Mouse (Mus musculus): ENCODE results near the gene Slc2a9. TPM values are rescaled to one million over a fixed set of nuclear protein-coding genes. Genes with fewer than 3 reads are reported as not detected.
A peak's percentile ranks its signal among the peaks of the same experiment; 100 is the strongest.

The Slc2a9 gene
- polyA plus RNA-seq, 1 experiment from 2014 or later = 0.28 TPM

GRCm38 (mm10) chr5:38469891-38470578 is 32.9 kb downstream of the Slc2a9 start:
- Histone ChIP-seq H3K4me1 (ENCODE audit: control insufficient read depth, insufficient read depth, low read length) (no peaks in the 10 kb centered on the region), H3K27me3 (ENCODE audit: control insufficient read depth, insufficient read depth, low read length) (no peaks in the 10 kb centered on the region), H3K4me2 (ENCODE audit: low read length) (no peak overlapping the region), H3K9me3 (ENCODE audit: control insufficient read depth, low read length) (no peaks in the 10 kb centered on the region), H3K9ac (replicated peaks; ENCODE audit: low read length) (no peak overlapping the region), H3K4me3 (replicated peaks; ENCODE audit: low read depth, low read length) (no peak overlapping the region), H3K36me3 (ENCODE audit: control insufficient read depth, insufficient read depth, low read length) (no peaks in the 10 kb centered on the region), H3K27ac (replicated peaks; ENCODE audit: low read depth, low read length) (no peak overlapping the region)
- DNase-seq (peak; percentile 82), ATAC-seq (ENCODE audit: low FRiP score, low TSS enrichment) (peak; percentile 58; the same call in 1 of the 2 replicates)
- 23% methylated on average over 5 of the region's 5 CpGs for WGBS

- Histone ChIP-seq H3K27ac (replicated peaks; ENCODE audit: low read depth, low read length) (no peak overlapping the region), H3K9me3 (ENCODE audit: control insufficient read depth, low read length) (no peaks in the 10 kb centered on the region), H3K27me3 (ENCODE audit: control insufficient read depth, insufficient read depth, low read length) (no peaks in the 10 kb centered on the region), H3K4me2 (ENCODE audit: low read length) (no peak overlapping the region), H3K9ac (replicated peaks; ENCODE audit: low read length) (no peak overlapping the region), H3K4me1 (ENCODE audit: control insufficient read depth, insufficient read depth, low read length) (no peaks in the 10 kb centered on the region), H3K36me3 (ENCODE audit: control insufficient read depth, insufficient read depth, low read length) (no peaks in the 10 kb centered on the region), H3K4me3 (replicated peaks; ENCODE audit: low read depth, low read length) (no peak overlapping the region)
- 78% methylated on average over 5 of the region's 5 CpGs for WGBS
- ATAC-seq (ENCODE audit: low FRiP score, low TSS enrichment) (no peak), DNase-seq (no peak)
These were observed 36.3 kb downstream of the Slc2a9 start for GRCm38 (mm10) chr5:38466569-38467110.

DNA sequence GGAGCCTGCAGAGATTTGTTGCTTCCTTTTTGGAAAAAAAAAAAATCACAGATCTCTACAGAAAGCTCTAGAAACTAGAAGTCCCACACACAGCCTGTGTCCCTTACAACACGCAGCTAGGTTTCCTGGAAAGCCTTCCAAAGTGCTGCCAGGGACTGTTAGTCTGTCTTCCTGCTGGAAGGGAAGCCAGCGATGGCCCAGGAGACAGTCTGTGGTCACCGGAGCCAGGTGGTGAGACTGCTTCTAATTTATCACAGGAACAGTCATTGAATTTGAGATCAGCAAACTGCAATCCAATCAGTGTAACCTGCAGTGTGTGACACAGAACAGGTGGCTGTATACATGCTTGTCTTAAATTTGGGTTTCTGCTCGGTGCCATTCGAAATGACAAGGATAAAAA is 41.7 kb downstream of the Slc2a9 start:
- Histone ChIP-seq H3K9me3 (ENCODE audit: control insufficient read depth, low read length) (no peaks in the 10 kb centered on the region), H3K9ac (replicated peaks; ENCODE audit: low read length) (no peak overlapping the region), H3K27me3 (ENCODE audit: control insufficient read depth, insufficient read depth, low read length) (no peaks in the 10 kb centered on the region), H3K4me3 (replicated peaks; ENCODE audit: low read depth, low read length) (no peak overlapping the region), H3K4me1 (ENCODE audit: control insufficient read depth, insufficient read depth, low read length) (no peaks in the 10 kb centered on the region), H3K4me2 (ENCODE audit: low read length) (no peak overlapping the region), H3K27ac (replicated peaks; ENCODE audit: low read depth, low read length) (no peak overlapping the region), H3K36me3 (ENCODE audit: control insufficient read depth, insufficient read depth, low read length) (no peaks in the 10 kb centered on the region)
- WGBS = 89% methylated on average over 5 of the region's 5 CpGs
- DNase-seq (no peak), ATAC-seq (ENCODE audit: low FRiP score, low TSS enrichment) (no peak)

GRCm38 (mm10) chr5:38450936-38451335 is 52.0 kb downstream of the Slc2a9 start:
- Histone ChIP-seq H3K9ac (replicated peaks; ENCODE audit: low read length) (no peak overlapping the region), H3K27ac (replicated peaks; ENCODE audit: low read depth, low read length) (no peak overlapping the region), H3K27me3 (ENCODE audit: control insufficient read depth, insufficient read depth, low read length) (no peaks in the 10 kb centered on the region), H3K9me3 (ENCODE audit: control insufficient read depth, low read length) (no peaks in the 10 kb centered on the region), H3K4me1 (ENCODE audit: control insufficient read depth, insufficient read depth, low read length) (no peaks in the 10 kb centered on the region), H3K4me2 (ENCODE audit: low read length) (no peak overlapping the region), H3K36me3 (ENCODE audit: control insufficient read depth, insufficient read depth, low read length) (no peaks in the 10 kb centered on the region), H3K4me3 (replicated peaks; ENCODE audit: low read depth, low read length) (no peak overlapping the region)
- ATAC-seq (ENCODE audit: low FRiP score, low TSS enrichment) (no peak), DNase-seq (no peak)
- 86% methylated on average over 3 of the region's 3 CpGs for WGBS

- DNase-seq (no peak), ATAC-seq (ENCODE audit: low FRiP score, low TSS enrichment) (no peak)
- H3K27ac ChIP-seq (replicated peaks; ENCODE audit: low read depth, low read length) = no peak overlapping the region
- no peak overlapping the region for H3K4me3 ChIP-seq (replicated peaks; ENCODE audit: low read depth, low read length)
- H3K27me3 ChIP-seq (ENCODE audit: control insufficient read depth, insufficient read depth, low read length) = no peaks in the 10 kb centered on the region
- no peak overlapping the region for H3K4me2 ChIP-seq (ENCODE audit: low read length)
- no peaks in the 10 kb centered on the region for H3K4me1 ChIP-seq (ENCODE audit: control insufficient read depth, insufficient read depth, low read length)
- 89% methylated on average over 8 of the region's 8 CpGs for whole genome bisulfite sequencing
- no peaks in the 10 kb centered on the region for H3K36me3 ChIP-seq (ENCODE audit: control insufficient read depth, insufficient read depth, low read length)
- no peak overlapping the region for H3K9ac ChIP-seq (replicated peaks; ENCODE audit: low read length)
- H3K9me3 ChIP-seq (ENCODE audit: control insufficient read depth, low read length) = no peaks in the 10 kb centered on the region
These were observed 53.3 kb downstream of the Slc2a9 start for GRCm38 (mm10) chr5:38449607-38450006.

GRCm38 (mm10) chr5:38448121-38448520 is 54.8 kb downstream of the Slc2a9 start:
- Histone ChIP-seq H3K9ac (replicated peaks; ENCODE audit: low read length) (no peak overlapping the region), H3K27ac (replicated peaks; ENCODE audit: low read depth, low read length) (no peak overlapping the region), H3K4me2 (ENCODE audit: low read length) (no peak overlapping the region), H3K36me3 (ENCODE audit: control insufficient read depth, insufficient read depth, low read length) (no peaks in the 10 kb centered on the region), H3K4me3 (replicated peaks; ENCODE audit: low read depth, low read length) (no peak overlapping the region), H3K4me1 (ENCODE audit: control insufficient read depth, insufficient read depth, low read length) (no peaks in the 10 kb centered on the region), H3K27me3 (ENCODE audit: control insufficient read depth, insufficient read depth, low read length) (no peaks in the 10 kb centered on the region), H3K9me3 (ENCODE audit: control insufficient read depth, low read length) (no peaks in the 10 kb centered on the region)
- ATAC-seq (ENCODE audit: low FRiP score, low TSS enrichment) (no peak), DNase-seq (no peak)
- WGBS = 90% methylated on average over 3 of the region's 3 CpGs

DNA sequence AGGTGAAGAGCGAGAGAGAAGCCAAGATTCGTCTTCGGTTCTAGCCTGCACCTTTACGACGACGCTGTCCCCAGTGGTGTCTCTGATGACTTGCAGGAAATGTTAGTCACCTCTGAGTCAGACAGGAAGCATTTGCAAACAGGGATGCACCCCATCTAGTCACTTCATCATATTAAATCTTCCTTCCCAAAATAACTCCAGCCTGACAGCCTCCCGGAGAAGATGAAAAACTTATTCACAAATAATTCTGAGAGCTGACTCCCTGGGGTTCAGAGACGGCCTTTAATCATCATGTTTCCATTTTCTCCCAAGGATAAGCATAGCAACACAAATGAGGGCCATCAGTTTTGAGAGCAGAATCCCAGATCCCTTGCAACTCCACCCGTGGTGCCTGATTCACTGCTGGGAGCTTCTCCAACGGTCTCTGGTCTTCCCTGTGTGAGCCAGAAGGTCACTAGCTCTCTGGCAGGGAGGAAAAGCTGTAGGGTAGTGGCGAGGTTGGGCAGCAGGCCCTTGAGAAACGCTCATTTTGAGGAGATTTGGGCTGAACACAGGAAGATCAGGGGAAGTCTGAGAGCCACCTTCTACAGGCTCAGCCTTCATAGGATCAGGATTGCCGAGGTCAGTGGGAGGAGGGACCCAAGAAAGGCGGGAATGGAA is 56.5 kb downstream of the Slc2a9 start:
- ATAC-seq (ENCODE audit: low FRiP score, low TSS enrichment) (no peak), DNase-seq (no peak)
- no peaks in the 10 kb centered on the region for H3K9me3 ChIP-seq (ENCODE audit: control insufficient read depth, low read length)
- no peaks in the 10 kb centered on the region for H3K4me1 ChIP-seq (ENCODE audit: control insufficient read depth, insufficient read depth, low read length)
- no peak overlapping the region for H3K4me2 ChIP-seq (ENCODE audit: low read length)
- no peaks in the 10 kb centered on the region for H3K36me3 ChIP-seq (ENCODE audit: control insufficient read depth, insufficient read depth, low read length)
- H3K27me3 ChIP-seq (ENCODE audit: control insufficient read depth, insufficient read depth, low read length) = no peaks in the 10 kb centered on the region
- no peak overlapping the region for H3K9ac ChIP-seq (replicated peaks; ENCODE audit: low read length)
- WGBS = 69% methylated on average over 14 of the region's 14 CpGs
- no peak overlapping the region for H3K4me3 ChIP-seq (replicated peaks; ENCODE audit: low read depth, low read length)
- no peak overlapping the region for H3K27ac ChIP-seq (replicated peaks; ENCODE audit: low read depth, low read length)

DNA sequence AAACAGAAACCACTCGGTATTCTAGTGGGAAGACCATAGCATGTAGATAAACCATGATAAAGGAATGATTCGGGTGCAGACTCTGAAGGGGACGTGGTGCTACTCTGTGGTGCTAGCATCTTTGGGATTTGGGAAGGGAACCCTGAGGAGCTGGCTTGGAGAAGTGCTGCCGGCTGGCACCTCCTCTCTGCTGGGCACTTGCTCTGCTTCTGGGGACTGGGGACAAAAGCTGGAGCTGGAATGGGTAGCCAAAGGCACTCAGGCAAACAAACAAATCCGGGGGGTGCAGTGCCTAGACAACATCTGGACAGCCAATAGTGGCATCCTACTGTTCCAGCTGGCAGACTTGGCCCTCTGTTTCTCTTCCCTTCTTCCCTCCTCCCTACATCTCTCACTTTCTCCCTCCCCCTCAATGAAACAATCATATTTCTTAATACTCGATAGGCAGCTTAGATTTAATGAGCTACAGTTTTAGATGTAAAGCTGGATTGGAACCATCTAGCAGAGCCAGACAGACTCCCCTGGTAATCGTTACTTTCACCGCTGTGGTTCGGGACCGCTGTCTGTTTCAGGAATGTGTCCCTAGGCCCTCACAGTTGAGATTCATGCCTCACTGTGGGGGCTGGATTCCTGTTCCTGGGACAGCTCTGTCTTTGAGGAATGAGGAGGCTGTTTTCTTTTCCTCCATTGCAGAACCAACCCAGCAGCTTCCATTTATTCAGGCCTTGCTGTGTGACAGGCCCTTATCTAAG is 61.7 kb downstream of the Slc2a9 start:
- H3K9ac ChIP-seq (replicated peaks; ENCODE audit: low read length) = no peak overlapping the region
- no peaks in the 10 kb centered on the region for H3K36me3 ChIP-seq (ENCODE audit: control insufficient read depth, insufficient read depth, low read length)
- no peak overlapping the region for H3K4me2 ChIP-seq (ENCODE audit: low read length)
- no peaks in the 10 kb centered on the region for H3K4me1 ChIP-seq (ENCODE audit: control insufficient read depth, insufficient read depth, low read length)
- no peaks in the 10 kb centered on the region; the same call in 1 of the 2 replicates for H3K9me3 ChIP-seq (ENCODE audit: control insufficient read depth, low read length)
- no peak overlapping the region for H3K27ac ChIP-seq (replicated peaks; ENCODE audit: low read depth, low read length)
- WGBS = 76% methylated on average over 10 of the region's 10 CpGs
- DNase-seq (no peak), ATAC-seq (ENCODE audit: low FRiP score, low TSS enrichment) (no peak)
- H3K4me3 ChIP-seq (replicated peaks; ENCODE audit: low read depth, low read length) = no peak overlapping the region
- no peaks in the 10 kb centered on the region for H3K27me3 ChIP-seq (ENCODE audit: control insufficient read depth, insufficient read depth, low read length)
